Mouse (Mus musculus) testis, adult 2 months (tissue): ENCODE results near the gene Camkk2.

ENCODE experiments used
- CTCF ChIP-seq: fragments of 200-500 bp; IDR thresholded peaks from 2 replicates; pipeline ENCODE4 v1.5.1; 2012; ENCODE audit warnings: low read depth, mild to moderate bottlenecking, inconsistent platforms, low read length, moderate library complexity; ENCODE audit not compliant: control insufficient read depth, insufficient read depth, insufficient replicate concordance
- POLR2A ChIP-seq: fragments of 200-500 bp; IDR thresholded peaks from 2 replicates; pipeline ENCODE4 v1.6.1; 2012; ENCODE audit warnings: low read depth, mild to moderate bottlenecking, inconsistent platforms, low read length, moderate library complexity; ENCODE audit not compliant: control insufficient read depth

GRCm38 (mm10) chr5:122824450-122824849, 45.2 kb upstream of the Camkk2 start:
- TF ChIP-seq CTCF (no peak), POLR2A (no peak)
